Mouse (Mus musculus): ENCODE measurements at regions not wholly inside any gene's neighbourhood (a gene's known extent, or its start where the extent isn't known, plus 50 kb on each side); places are given as distances from the start of the nearest gene placed in this dataset.

DNA sequence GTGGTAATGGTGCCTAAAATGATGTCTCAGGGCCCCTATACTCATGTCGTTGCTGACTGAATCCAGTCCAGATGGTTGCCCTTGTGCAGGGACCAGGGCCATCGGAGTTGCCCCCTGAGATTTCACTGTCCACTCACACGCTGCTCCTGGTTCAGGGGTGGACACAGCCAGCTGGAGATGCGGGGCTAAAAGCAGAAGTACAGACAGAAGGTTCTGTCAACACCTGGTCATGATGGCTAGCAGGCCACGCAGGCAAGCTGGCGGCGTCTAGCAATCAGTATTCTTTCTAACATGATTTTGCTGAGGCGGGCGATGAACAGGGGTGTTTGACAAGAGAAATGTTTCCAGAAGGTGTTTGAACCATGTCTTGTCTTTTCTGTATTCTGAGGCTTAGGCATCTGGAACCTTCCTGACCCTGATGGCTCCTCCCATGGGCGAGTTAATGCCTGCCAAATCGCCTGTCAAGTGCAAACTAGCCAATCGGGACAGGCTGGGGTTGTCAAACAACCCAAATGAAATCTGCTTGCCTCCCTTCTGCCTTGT is 83.1 kb downstream of the Cxcl12 start:
- no peak overlapping the region for H3K27ac ChIP-seq (ENCODE audit: control insufficient read depth, low read depth, low read length)
- H3K4me1 ChIP-seq (ENCODE audit: control insufficient read depth in 1 of 2, insufficient read depth in 2 of 2, low read length in 2 of 2) = no peaks in the 10 kb centered on the region
- H3K9ac ChIP-seq (ENCODE audit: control insufficient read depth, low read depth, low read length, poor library complexity, severe bottlenecking) = no peak overlapping the region
- H3K79me2 ChIP-seq (ENCODE audit: control insufficient read depth, insufficient read depth, low read length, poor library complexity) = no peaks in the 10 kb centered on the region
- no peaks in the 10 kb centered on the region for H3K36me3 ChIP-seq (ENCODE audit: control insufficient read depth in 1 of 2, insufficient read depth in 2 of 2, low read length in 2 of 2)
- DNase-seq (ENCODE audit: low read depth, low spot score) = no peak
- TF ChIP-seq MAFK (IDR thresholded peaks at IDR 0.05; ENCODE audit: borderline replicate concordance, low read depth, low read length) = no peak
- no peaks in the 10 kb centered on the region for H3K9me3 ChIP-seq (replicated peaks; ENCODE audit: insufficient read depth, low read length)
- H3K27me3 ChIP-seq (ENCODE audit: control insufficient read depth in 1 of 2, insufficient read depth in 2 of 2, low read length in 2 of 2) = no peaks in the 10 kb centered on the region
- H3K4me3 ChIP-seq (ENCODE audit: control insufficient read depth in 1 of 2, insufficient read depth in 1 of 2, low read depth in 2 of 2, low read length in 2 of 2) = no peak overlapping the region

DNA sequence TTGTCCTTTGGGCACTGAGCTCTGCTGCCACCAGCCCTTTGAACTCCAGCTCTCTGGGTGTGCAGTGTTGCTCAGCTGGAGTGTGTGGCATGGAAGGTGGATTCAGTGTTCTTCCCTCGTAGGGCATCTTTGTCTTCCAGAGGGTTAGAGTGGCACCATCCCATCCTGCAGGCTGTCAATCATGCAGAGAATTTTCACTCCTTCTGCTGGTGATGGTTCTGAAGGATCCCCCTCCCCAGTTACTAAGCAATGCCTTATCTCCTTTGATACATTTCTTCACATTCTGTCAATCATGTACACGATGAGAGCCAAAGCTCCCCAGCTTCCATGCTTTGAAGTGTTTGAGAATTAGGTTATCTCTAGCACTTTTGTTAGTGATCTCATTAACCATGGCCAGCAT is 84.0 kb downstream of the Cxcl12 start:
- H3K4me3 ChIP-seq (ENCODE audit: control insufficient read depth in 1 of 2, insufficient read depth in 1 of 2, low read depth in 2 of 2, low read length in 2 of 2) = no peak overlapping the region
- H3K9me3 ChIP-seq (replicated peaks; ENCODE audit: insufficient read depth, low read length) = no peaks in the 10 kb centered on the region

DNA sequence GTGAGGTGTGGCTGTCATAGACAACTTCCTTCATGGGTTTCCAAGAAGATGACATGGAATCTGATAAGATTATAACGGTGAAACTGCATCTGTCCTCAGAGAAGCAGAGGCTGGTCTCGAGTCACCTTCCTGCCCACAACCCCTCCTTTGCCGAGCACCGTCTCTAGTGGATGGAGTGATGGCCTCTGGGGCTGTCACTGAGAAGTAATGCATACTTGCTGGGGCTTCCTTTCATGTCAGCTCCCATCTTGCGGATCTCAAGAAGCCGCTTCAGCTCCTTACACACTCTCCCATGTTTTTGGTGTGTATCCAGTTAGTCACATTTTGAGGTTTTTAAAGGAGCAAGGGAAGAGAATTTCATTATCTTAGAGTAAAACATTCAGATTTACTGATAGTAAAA is 84.7 kb downstream of the Cxcl12 start:
- H3K79me2 ChIP-seq (ENCODE audit: control insufficient read depth, insufficient read depth, low read length, poor library complexity) = no peaks in the 10 kb centered on the region
- no peak for TF ChIP-seq SIN3A (IDR thresholded peaks at IDR 0.05; ENCODE audit: low read length)
- H3K36me3 ChIP-seq (ENCODE audit: control insufficient read depth in 1 of 2, insufficient read depth in 2 of 2, low read length in 2 of 2) = no peaks in the 10 kb centered on the region
- no peaks in the 10 kb centered on the region for H3K27me3 ChIP-seq (ENCODE audit: control insufficient read depth in 1 of 2, insufficient read depth in 2 of 2, low read length in 2 of 2)
- no peak overlapping the region for H3K4me3 ChIP-seq (ENCODE audit: control insufficient read depth in 1 of 2, insufficient read depth in 1 of 2, low read depth in 2 of 2, low read length in 2 of 2)
- DNase-seq (ENCODE audit: low read depth, low spot score) = no peak
- no peaks in the 10 kb centered on the region for H3K4me1 ChIP-seq (ENCODE audit: control insufficient read depth in 1 of 2, insufficient read depth in 2 of 2, low read length in 2 of 2)
- H3K9ac ChIP-seq (ENCODE audit: control insufficient read depth, low read depth, low read length, poor library complexity, severe bottlenecking) = no peak overlapping the region
- H3K27ac ChIP-seq (ENCODE audit: control insufficient read depth, low read depth, low read length) = no peak overlapping the region
- no peaks in the 10 kb centered on the region for H3K9me3 ChIP-seq (replicated peaks; ENCODE audit: insufficient read depth, low read length)

More for the DNA sequence above, 84.0 kb downstream of the Cxcl12 start:
- no peak overlapping the region for H3K9ac ChIP-seq (ENCODE audit: control insufficient read depth, low read depth, low read length, poor library complexity, severe bottlenecking)
- no peaks in the 10 kb centered on the region for H3K27me3 ChIP-seq (ENCODE audit: control insufficient read depth in 1 of 2, insufficient read depth in 2 of 2, low read length in 2 of 2)
- H3K27ac ChIP-seq (ENCODE audit: control insufficient read depth, low read depth, low read length) = no peak overlapping the region
- TF ChIP-seq HCFC1 (IDR thresholded peaks at IDR 0.05; ENCODE audit: low read depth, low read length) = no peak
- TF ChIP-seq E2F4 (IDR thresholded peaks at IDR 0.05; ENCODE audit: borderline replicate concordance, low read depth, low read length) = no peak
- no peak for TF ChIP-seq EP300 (IDR thresholded peaks at IDR 0.05; ENCODE audit: low read depth in 1 of 2, low read length in 2 of 2)
- TF ChIP-seq USF2 (IDR thresholded peaks at IDR 0.05; ENCODE audit: borderline replicate concordance in 1 of 2, insufficient read depth in 1 of 2, low read depth in 1 of 2, low read length in 2 of 2) = no peak
- no peak for TF ChIP-seq TBP (IDR thresholded peaks at IDR 0.05; ENCODE audit: low read depth, low read length)
- no peak for TF ChIP-seq UBTF (IDR thresholded peaks at IDR 0.05; ENCODE audit: borderline replicate concordance, insufficient read depth, low read depth, low read length)
- TF ChIP-seq CHD2 (IDR thresholded peaks at IDR 0.05; ENCODE audit: low read length) = no peak
- TF ChIP-seq MAZ (IDR thresholded peaks at IDR 0.05; ENCODE audit: low read depth, low read length) = no peak
- no peak for TF ChIP-seq NRF1 (IDR thresholded peaks at IDR 0.05; ENCODE audit: insufficient read depth, low read depth, low read length, poor library complexity, severe bottlenecking)
- no peak for TF ChIP-seq BHLHE40 (IDR thresholded peaks at IDR 0.05; ENCODE audit: borderline replicate concordance, low read depth, low read length)
- no peak for TF ChIP-seq POLR2AphosphoS2 (IDR thresholded peaks at IDR 0.05; ENCODE audit: low read length)
- TF ChIP-seq CTCF (IDR thresholded peaks at IDR 0.05 in 2 of 3, conservative IDR thresholded peaks at IDR 0.05 in 1 of 3; ENCODE audit: control insufficient read depth in 1 of 3, insufficient read depth in 1 of 3, low read depth in 2 of 3, low read length in 3 of 3, poor library complexity in 1 of 3, severe bottlenecking in 1 of 3) = no peak
- TF ChIP-seq RAD21 (IDR thresholded peaks at IDR 0.05; ENCODE audit: low read depth, low read length) = no peak
- TF ChIP-seq MYC (IDR thresholded peaks at IDR 0.05; ENCODE audit: low read depth, low read length) = no peak
- TF ChIP-seq CHD1 (IDR thresholded peaks at IDR 0.05; ENCODE audit: low read depth, low read length) = no peak
- TF ChIP-seq USF1 (IDR thresholded peaks at IDR 0.05; ENCODE audit: low read depth, low read length) = no peak
- TF ChIP-seq POLR2A (IDR thresholded peaks at IDR 0.05; ENCODE audit: control insufficient read depth in 1 of 2, insufficient read depth in 1 of 2, low read depth in 1 of 2, low read length in 2 of 2, poor library complexity in 1 of 2) = no peak
- TF ChIP-seq RCOR1 (IDR thresholded peaks at IDR 0.05; ENCODE audit: low read depth, low read length) = no peak
- TF ChIP-seq ZKSCAN1 (IDR thresholded peaks at IDR 0.05; ENCODE audit: low read depth, low read length) = no peak
- TF ChIP-seq POLR2AphosphoS5 (IDR thresholded peaks at IDR 0.05; ENCODE audit: borderline replicate concordance, low read depth, low read length) = no peak
- no peaks in the 10 kb centered on the region for H3K79me2 ChIP-seq (ENCODE audit: control insufficient read depth, insufficient read depth, low read length, poor library complexity)
- no peaks in the 10 kb centered on the region for H3K36me3 ChIP-seq (ENCODE audit: control insufficient read depth in 1 of 2, insufficient read depth in 2 of 2, low read length in 2 of 2)
- no peaks in the 10 kb centered on the region for H3K4me1 ChIP-seq (ENCODE audit: control insufficient read depth in 1 of 2, insufficient read depth in 2 of 2, low read length in 2 of 2)
- DNase-seq (ENCODE audit: low read depth, low spot score) = no peak
